Mouse (Mus musculus) mature B cell (primary cell): ENCODE data around the gene Erbb2.
"Not testable (repeated sequence)": the region's sequence is repeated elsewhere in the genome, so short reads cannot be mapped to it uniquely, and the experiment has no call there.

ENCODE experiments used
- in situ Hi-C: fragments of 300-500 bp; cut with MboI; formaldehyde crosslinking; loops from 2 replicates; pipeline ENCODE4 v1.14.3; 2019

The Erbb2 gene

GRCm38 (mm10) chr11:98412273-98412796 lies at the start of gene Erbb2:
Gene Erbb2, plus strand, starts transcription at chr11:98412470.
- in situ Hi-C loops, result no loop called here

GRCm38 (mm10) chr11:98363817-98364216 lies 48.5 kb upstream of the Erbb2 start:
- in situ Hi-C loops, result no loop called here

GRCm38 (mm10) chr11:98364410-98364809 lies 47.9 kb upstream of the Erbb2 start:
- in situ Hi-C loops, result no loop called here

GRCm38 (mm10) chr11:98366290-98366689 lies 46.0 kb upstream of the Erbb2 start:
- in situ Hi-C loops, result no loop called here

GRCm38 (mm10) chr11:98367171-98367862 lies 45.0 kb upstream of the Erbb2 start:
- in situ Hi-C loops, result no loop called here

- in situ Hi-C loops, result no loop called here
Measured at GRCm38 (mm10) chr11:98367863-98368186, 44.4 kb upstream of the Erbb2 start.

- in situ Hi-C loops, result no loop called here
Measured at GRCm38 (mm10) chr11:98369337-98369736, 42.9 kb upstream of the Erbb2 start.

GRCm38 (mm10) chr11:98370588-98370987 lies 41.7 kb upstream of the Erbb2 start:
- in situ Hi-C loops, result no loop called here

- in situ Hi-C loops, result no loop called here
Measured at GRCm38 (mm10) chr11:98371556-98372240, 40.6 kb upstream of the Erbb2 start.

GRCm38 (mm10) chr11:98372406-98372805 lies 39.9 kb upstream of the Erbb2 start:
- in situ Hi-C loops, result no loop called here

GRCm38 (mm10) chr11:98373244-98373643 lies 39.0 kb upstream of the Erbb2 start:
- in situ Hi-C loops, result no loop called here

- in situ Hi-C loops, result no loop called here
Measured at GRCm38 (mm10) chr11:98374266-98374665, 38.0 kb upstream of the Erbb2 start.

GRCm38 (mm10) chr11:98376756-98377155 lies 35.5 kb upstream of the Erbb2 start:
- in situ Hi-C loops, result no loop called here

GRCm38 (mm10) chr11:98377787-98378186 lies 34.5 kb upstream of the Erbb2 start:
- in situ Hi-C loops, result no loop called here

- in situ Hi-C loops, result no loop called here
Measured at GRCm38 (mm10) chr11:98379379-98379778, 32.9 kb upstream of the Erbb2 start.

GRCm38 (mm10) chr11:98380106-98380505 lies 32.2 kb upstream of the Erbb2 start:
- in situ Hi-C loops, result no loop called here

GRCm38 (mm10) chr11:98381651-98382050 lies 30.6 kb upstream of the Erbb2 start:
- in situ Hi-C loops, result no loop called here

GRCm38 (mm10) chr11:98382405-98382804 lies 29.9 kb upstream of the Erbb2 start:
- in situ Hi-C loops, result not testable (repeated sequence)

- in situ Hi-C loops, result no loop called here
Measured at GRCm38 (mm10) chr11:98383261-98384030, 28.8 kb upstream of the Erbb2 start, which contains the start of gene Tcap. Gene Tcap, plus strand, starts transcription at chr11:98383811.

- in situ Hi-C loops, result no loop called here
Measured at GRCm38 (mm10) chr11:98384216-98384615, 28.1 kb upstream of the Erbb2 start.

- in situ Hi-C loops, result no loop called here
Measured at GRCm38 (mm10) chr11:98384721-98385637, 27.3 kb upstream of the Erbb2 start.
